Mouse (Mus musculus) embryonic facial prominence, embryonic 14.5 days (tissue): ENCODE results near the gene Vmn2r84. TPM values are rescaled to one million over a fixed set of nuclear protein-coding genes. Genes with fewer than 3 reads are reported as not detected.
"Not testable (repeated sequence)": the region's sequence is repeated elsewhere in the genome, so short reads cannot be mapped to it uniquely, and the experiment has no call there.

Source experiments
- ATAC-seq: fragments of 200-750 bp; cut with Nextera tagmentation; 2 replicates; pipeline ENCODE4 v1.8.0; 2017; ENCODE audit warnings: low read depth, moderate number of reproducible peaks, moderate TSS enrichment
- DNase-seq: peaks from one replicate; pipeline ENCODE4 v3.0.0-alpha.2; 2015; ENCODE audit warnings: low spot score
- H3K27ac ChIP-seq: fragments of 300-500 bp; sonication (generic); replicated peaks from 2 replicates; pipeline ENCODE4 v1.5.1; 2014; ENCODE audit warnings: low read depth, mild to moderate bottlenecking, low read length, moderate library complexity
- H3K27me3 ChIP-seq: fragments of 300-500 bp; sonication (generic); replicated peaks from 2 replicates; pipeline ENCODE4 v1.6.1; 2014; ENCODE audit warnings: low read length; ENCODE audit not compliant: control insufficient read depth, insufficient read depth
- H3K36me3 ChIP-seq: fragments of 300-500 bp; sonication (generic); 2 replicates; pipeline ENCODE4 v1.6.1; 2014; ENCODE audit warnings: low read length, mixed read lengths; ENCODE audit not compliant: control insufficient read depth, insufficient read depth
- H3K4me1 ChIP-seq: fragments of 300-500 bp; sonication (generic); 2 replicates; pipeline ENCODE4 v1.6.1; 2014; ENCODE audit warnings: antibody characterized with exemption, low read length; ENCODE audit not compliant: control insufficient read depth, insufficient read depth
- H3K4me2 ChIP-seq: fragments of 300-500 bp; sonication (generic); 2 replicates; pipeline ENCODE4 v1.6.1; 2014; ENCODE audit warnings: low read depth, mild to moderate bottlenecking, low read length, moderate library complexity, mixed read lengths
- H3K4me3 ChIP-seq: fragments of 300-500 bp; sonication (generic); 2 replicates; pipeline ENCODE4 v1.5.1; 2014; ENCODE audit warnings: low read depth, mild to moderate bottlenecking, low read length
- H3K9ac ChIP-seq: fragments of 300-500 bp; sonication (generic); 2 replicates; pipeline ENCODE4 v1.6.1; 2014; ENCODE audit warnings: low read depth, mild to moderate bottlenecking, low read length, moderate library complexity, mixed read lengths
- H3K9me3 ChIP-seq: fragments of 300-500 bp; sonication (generic); 2 replicates; pipeline ENCODE4 v1.6.1; 2016; ENCODE audit warnings: low read length; ENCODE audit not compliant: control insufficient read depth
- WGBS: fragments of 180-500 bp; shearing (Covaris S2); extraction: QIAGEN DNeasy Blood & Tissue Kit; methylation state at CpG from one replicate; pipeline ENCODE4 v1.1.7; 2014; 5-methylcytosine and 5-hydroxymethylcytosine counted together
- polyA plus RNA-seq: library from polyadenylated mRNA; unstranded; fragments of >200 nt; fragmentation: Nextera tagmentation; extraction: Ambion mirVana; gene quantifications from 2 replicates; pipeline ENCODE4 v1.2.1, GENCODE M21; 2014

Gene Vmn2r84
- polyA plus RNA-seq, 1 experiment from 2014 or later = not detected

- Histone ChIP-seq H3K4me2 (no peak overlapping the region), H3K9me3 (no peaks in the 10 kb centered on the region), H3K4me3 (no peak overlapping the region), H3K4me1 (no peaks in the 10 kb centered on the region), H3K27me3 (no peaks in the 10 kb centered on the region), H3K27ac (no peak overlapping the region), H3K36me3 (no peaks in the 10 kb centered on the region), H3K9ac (no peak overlapping the region)
- DNase-seq = peak; percentile 1
- no peak for ATAC-seq
- WGBS = 80% methylated on average over 2 of the region's 2 CpGs
Observed at GRCm38 (mm10) chr10:130372491-130373173, 21.5 kb downstream of the Vmn2r84 start.

DNA sequence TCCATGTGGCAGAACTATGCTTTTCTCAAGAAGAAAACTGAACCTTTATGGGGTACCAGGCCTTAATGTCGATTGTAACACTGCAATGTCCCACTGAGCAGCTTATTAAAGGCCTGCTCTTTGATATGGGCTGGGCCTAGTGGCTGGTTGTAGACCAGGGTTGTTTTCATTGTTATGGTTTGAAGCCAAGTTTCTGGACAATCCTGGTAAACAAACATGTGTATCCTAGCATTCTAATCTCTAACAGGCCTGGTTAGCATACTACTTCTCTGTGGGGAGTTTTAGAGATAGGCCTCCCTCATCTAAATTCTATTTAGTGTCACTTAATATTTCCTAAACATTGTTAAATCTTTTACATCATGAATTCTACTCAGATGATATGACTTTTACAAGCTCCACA, 22.5 kb downstream of the Vmn2r84 start:
- DNase-seq = no peak
- Histone ChIP-seq H3K27me3 (no peaks in the 10 kb centered on the region), H3K27ac (no peak overlapping the region), H3K9me3 (no peaks in the 10 kb centered on the region), H3K9ac (no peak overlapping the region), H3K36me3 (no peaks in the 10 kb centered on the region), H3K4me2 (no peak overlapping the region), H3K4me1 (no peaks in the 10 kb centered on the region), H3K4me3 (no peak overlapping the region)
- 76% methylated on average over 1 of the region's 1 CpGs for WGBS
- ATAC-seq = no peak

GRCm38 (mm10) chr10:130370005-130370682, 24.0 kb downstream of the Vmn2r84 start:
- Histone ChIP-seq H3K27ac (no peak overlapping the region), H3K9ac (no peak overlapping the region), H3K36me3 (no peaks in the 10 kb centered on the region), H3K4me2 (no peak overlapping the region), H3K4me3 (no peak overlapping the region), H3K4me1 (no peaks in the 10 kb centered on the region), H3K9me3 (no peaks in the 10 kb centered on the region), H3K27me3 (no peaks in the 10 kb centered on the region)
- no peak for DNase-seq
- WGBS = 88% methylated on average over 2 of the region's 2 CpGs
- ATAC-seq = no peak

DNA sequence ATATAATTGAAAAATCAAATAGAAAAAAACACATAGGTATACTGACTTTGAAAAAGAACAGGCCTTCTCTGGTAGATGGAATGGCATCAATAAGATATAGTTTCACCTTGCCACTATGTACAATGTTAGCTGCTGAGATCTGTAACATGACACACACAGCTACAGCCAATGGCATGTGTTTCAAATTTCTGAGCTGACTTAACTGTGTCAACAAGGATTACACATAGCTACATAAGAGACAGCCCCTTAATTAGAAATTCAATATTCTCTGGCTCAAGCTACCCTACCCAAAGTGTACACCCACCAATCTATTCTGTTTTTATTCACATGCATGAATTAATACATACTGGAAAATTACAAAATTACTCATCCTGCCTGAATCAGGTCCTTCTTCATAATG, 25.7 kb downstream of the Vmn2r84 start:
- Histone ChIP-seq H3K27me3 (no peaks in the 10 kb centered on the region), H3K36me3 (no peaks in the 10 kb centered on the region), H3K4me2 (no peak overlapping the region), H3K27ac (no peak overlapping the region), H3K4me1 (no peaks in the 10 kb centered on the region), H3K9me3 (no peaks in the 10 kb centered on the region), H3K4me3 (no peak overlapping the region), H3K9ac (no peak overlapping the region)
- ATAC-seq (0 out of 2 replicates have a peak, but pooled peaks have one; percentile 62), DNase-seq (peak; percentile 4)

GRCm38 (mm10) chr10:130364766-130365165, 29.4 kb downstream of the Vmn2r84 start:
- Histone ChIP-seq H3K9ac (no peak overlapping the region), H3K36me3 (no peaks in the 10 kb centered on the region), H3K27ac (no peak overlapping the region), H3K4me1 (no peaks in the 10 kb centered on the region), H3K9me3 (no peaks in the 10 kb centered on the region), H3K4me3 (no peak overlapping the region), H3K4me2 (no peak overlapping the region), H3K27me3 (no peaks in the 10 kb centered on the region)
- ATAC-seq = no peak
- no peak for DNase-seq

GRCm38 (mm10) chr10:130363438-130364164, 30.5 kb downstream of the Vmn2r84 start:
- ATAC-seq (peak; percentile 60; the same call in 1 of the 2 replicates), DNase-seq (peak; percentile 55)
- no peaks in the 10 kb centered on the region for H3K9me3 ChIP-seq

GRCm38 (mm10) chr10:130344056-130344455, 50.1 kb downstream of the Vmn2r84 start:
- H3K4me2 ChIP-seq = no peak overlapping the region
- no peak for DNase-seq
- H3K4me1 ChIP-seq = no peaks in the 10 kb centered on the region
- ATAC-seq = no peak
- no peaks in the 10 kb centered on the region for H3K9me3 ChIP-seq
- H3K27ac ChIP-seq = no peak overlapping the region
- H3K36me3 ChIP-seq = no peaks in the 10 kb centered on the region
- no peak overlapping the region for H3K4me3 ChIP-seq
- no peaks in the 10 kb centered on the region for H3K27me3 ChIP-seq
- H3K9ac ChIP-seq = no peak overlapping the region
- WGBS = 94% methylated on average over 1 of the region's 1 CpGs

More at GRCm38 (mm10) chr10:130363438-130364164, 30.5 kb downstream of the Vmn2r84 start:
- Histone ChIP-seq H3K27me3 (no peaks in the 10 kb centered on the region), H3K36me3 (no peaks in the 10 kb centered on the region), H3K4me2 (no peak overlapping the region), H3K27ac (no peak overlapping the region), H3K9ac (no peak overlapping the region), H3K4me1 (no peaks in the 10 kb centered on the region), H3K4me3 (no peak overlapping the region)
- WGBS = 57% methylated on average over 2 of the region's 2 CpGs

DNA sequence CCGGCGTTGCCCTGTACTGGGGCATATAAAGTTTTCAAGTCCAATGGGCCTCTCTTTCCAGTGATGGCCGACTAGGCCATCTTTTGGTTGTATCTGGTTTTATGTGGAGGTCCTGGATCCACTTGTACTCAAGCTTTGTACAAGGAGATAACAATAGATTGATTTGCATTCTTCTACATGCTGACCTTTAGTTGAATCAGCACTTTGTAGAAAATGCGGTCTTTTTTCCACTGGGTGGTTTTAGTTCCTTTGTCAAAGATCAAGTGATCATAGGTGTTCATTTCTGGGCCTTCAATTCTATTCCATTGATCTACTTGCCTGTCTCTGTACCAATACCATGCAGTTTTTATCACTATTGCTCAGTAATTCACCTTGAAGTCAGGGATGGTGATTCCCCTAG, 54.1 kb downstream of the Vmn2r84 start:
- H3K4me2 ChIP-seq, H3K9me3 ChIP-seq, H3K9ac ChIP-seq: not testable (repeated sequence)

More for the DNA sequence above, 54.1 kb downstream of the Vmn2r84 start:
- H3K27ac ChIP-seq, DNase-seq, H3K36me3 ChIP-seq, H3K4me3 ChIP-seq, ATAC-seq, H3K4me1 ChIP-seq, H3K27me3 ChIP-seq: not testable (repeated sequence)
- WGBS = 85% methylated on average over 4 of the region's 4 CpGs
